Mouse (Mus musculus): ENCODE measurements around the gene Ppm1h.

DNA sequence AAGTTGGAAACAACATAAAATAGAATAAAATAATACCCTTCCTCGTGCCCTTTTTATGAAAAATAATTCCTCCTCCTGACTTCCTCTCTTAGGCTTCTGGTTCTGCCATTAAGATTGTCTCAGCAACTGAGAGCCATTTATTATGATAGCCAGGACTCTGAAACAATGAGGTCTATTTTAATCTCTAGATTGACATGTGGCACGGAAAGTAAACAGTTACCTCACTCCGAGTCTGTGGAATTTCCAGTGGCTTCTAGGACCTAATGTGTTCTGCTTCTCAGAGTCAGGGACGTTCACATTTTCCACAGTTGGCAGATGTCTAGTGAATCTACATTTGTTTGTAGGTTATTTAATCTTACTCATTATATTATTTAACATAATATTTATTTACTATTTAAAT lies 87.0 kb downstream of the Ppm1h start:
- TF ChIP-seq POLR2A (IDR thresholded peaks at IDR 0.05; ENCODE audit: borderline replicate concordance, extremely low read depth, insufficient read depth, insufficient read length, poor library complexity, severe bottlenecking) = no peak
- TF ChIP-seq CTCF (IDR thresholded peaks at IDR 0.05; ENCODE audit: borderline replicate concordance, extremely low read depth, insufficient read depth, insufficient read length) = no peak

All from brain, embryonic 14.5 days (tissue).